Mouse (Mus musculus): ENCODE measurements around the gene Map3k4. TPM values are rescaled to one million over a fixed set of nuclear protein-coding genes. Genes with fewer than 3 reads are reported as not detected.

The Map3k4 gene
- polyA plus RNA-seq, 1 experiment from 2014 or later, result 31.5 TPM

GRCm38 (mm10) chr17:12221926-12222325, 96.7 kb downstream of the Map3k4 start:
- Histone ChIP-seq H3K36me3 (peaks cover 33% of the 10 kb centered on the region), H3K9ac (no peak overlapping the region)
- 49% methylated on average over 6 of the region's 6 CpGs for WGBS

GRCm38 (mm10) chr17:12216224-12216623, 102.4 kb downstream of the Map3k4 start:
- Histone ChIP-seq H3K27me3 (no peaks in the 10 kb centered on the region), H3K9me3 (replicated peaks) (no peaks in the 10 kb centered on the region), H3K4me1 (replicated peaks) (0 out of 2 replicates have a peak, but pooled peaks cover 2% of the 10 kb centered on the region), H3K27ac (no peak overlapping the region), H3K9ac (no peak overlapping the region), H3K4me3 (no peak overlapping the region), H3K4me2 (no peak overlapping the region), H3K36me3 (peaks cover 18% of the 10 kb centered on the region)
- WGBS, result 45% methylated on average over 6 of the region's 6 CpGs
- ATAC-seq (replicated peaks; ENCODE audit: insufficient number of reproducible peaks, insufficient read depth, low FRiP score, low read depth), result no peak

More at GRCm38 (mm10) chr17:12221926-12222325, 96.7 kb downstream of the Map3k4 start:
- Histone ChIP-seq H3K4me3 (no peak overlapping the region), H3K4me2 (no peak overlapping the region), H3K27me3 (no peaks in the 10 kb centered on the region), H3K27ac (no peak overlapping the region), H3K4me1 (replicated peaks) (no peaks in the 10 kb centered on the region), H3K9me3 (replicated peaks) (no peaks in the 10 kb centered on the region)
- no peak for ATAC-seq (replicated peaks; ENCODE audit: insufficient number of reproducible peaks, insufficient read depth, low FRiP score, low read depth)

- H3K4me3 ChIP-seq, result no peak overlapping the region
- H3K27me3 ChIP-seq, result no peaks in the 10 kb centered on the region
- no peak overlapping the region for H3K4me2 ChIP-seq
- 0 out of 2 replicates have a peak, but pooled peaks cover 2% of the 10 kb centered on the region for H3K4me1 ChIP-seq (replicated peaks)
- H3K9ac ChIP-seq, result no peak overlapping the region
- no peaks in the 10 kb centered on the region for H3K9me3 ChIP-seq (replicated peaks)
- whole genome bisulfite sequencing, result 84% methylated on average over 8 of the region's 8 CpGs
- ATAC-seq (replicated peaks; ENCODE audit: insufficient number of reproducible peaks, insufficient read depth, low FRiP score, low read depth), result no peak
- peaks cover 9% of the 10 kb centered on the region; the same call in 1 of the 2 replicates for H3K36me3 ChIP-seq
- H3K27ac ChIP-seq, result no peak overlapping the region
Observed at GRCm38 (mm10) chr17:12213430-12213829, 105.2 kb downstream of the Map3k4 start.

- ATAC-seq (replicated peaks; ENCODE audit: insufficient number of reproducible peaks, insufficient read depth, low FRiP score, low read depth), result no peak
- Histone ChIP-seq H3K27me3 (no peaks in the 10 kb centered on the region), H3K36me3 (peaks cover 3% of the 10 kb centered on the region; the same call in 1 of the 2 replicates), H3K4me2 (no peak overlapping the region), H3K27ac (no peak overlapping the region), H3K4me1 (replicated peaks) (0 out of 2 replicates have a peak, but pooled peaks cover 2% of the 10 kb centered on the region), H3K9me3 (replicated peaks) (no peaks in the 10 kb centered on the region), H3K9ac (no peak overlapping the region), H3K4me3 (no peak overlapping the region)
- 85% methylated on average over 6 of the region's 6 CpGs for WGBS
Observed at GRCm38 (mm10) chr17:12212341-12212740, 106.3 kb downstream of the Map3k4 start.

- Histone ChIP-seq H3K36me3 (no peaks in the 10 kb centered on the region), H3K4me3 (no peak overlapping the region), H3K4me1 (replicated peaks) (0 out of 2 replicates have a peak, but pooled peaks cover 5% of the 10 kb centered on the region), H3K27me3 (no peaks in the 10 kb centered on the region), H3K9me3 (replicated peaks) (no peaks in the 10 kb centered on the region), H3K27ac (no peak overlapping the region), H3K4me2 (no peak overlapping the region), H3K9ac (no peak overlapping the region)
- WGBS, result 84% methylated on average over 11 of the region's 11 CpGs
- ATAC-seq (replicated peaks; ENCODE audit: insufficient number of reproducible peaks, insufficient read depth, low FRiP score, low read depth), result no peak
Observed at GRCm38 (mm10) chr17:12211890-12212289, 106.7 kb downstream of the Map3k4 start.

GRCm38 (mm10) chr17:12210544-12211132, 108.0 kb downstream of the Map3k4 start:
- Histone ChIP-seq H3K27me3 (no peaks in the 10 kb centered on the region), H3K36me3 (no peaks in the 10 kb centered on the region), H3K4me2 (no peak overlapping the region), H3K9ac (no peak overlapping the region), H3K4me3 (no peak overlapping the region), H3K9me3 (replicated peaks) (no peaks in the 10 kb centered on the region), H3K27ac (no peak overlapping the region), H3K4me1 (replicated peaks) (peaks cover 13% of the 10 kb centered on the region)
- ATAC-seq (replicated peaks; ENCODE audit: insufficient number of reproducible peaks, insufficient read depth, low FRiP score, low read depth), result 0 out of 2 replicates have a peak, but pooled peaks have one; percentile 53
- 29% methylated on average over 8 of the region's 8 CpGs for WGBS

GRCm38 (mm10) chr17:12209481-12209880, 109.1 kb downstream of the Map3k4 start:
- WGBS, result 68% methylated on average over 4 of the region's 4 CpGs
- no peak overlapping the region for H3K27ac ChIP-seq
- H3K27me3 ChIP-seq, result no peaks in the 10 kb centered on the region

GRCm38 (mm10) chr17:12207022-12207548, 111.5 kb downstream of the Map3k4 start:
- Histone ChIP-seq H3K4me2 (no peak overlapping the region), H3K27ac (no peak overlapping the region), H3K4me1 (replicated peaks) (peaks cover 36% of the 10 kb centered on the region), H3K27me3 (no peaks in the 10 kb centered on the region), H3K9me3 (replicated peaks) (no peaks in the 10 kb centered on the region), H3K4me3 (no peak overlapping the region), H3K36me3 (no peaks in the 10 kb centered on the region), H3K9ac (no peak overlapping the region)
- ATAC-seq (replicated peaks; ENCODE audit: insufficient number of reproducible peaks, insufficient read depth, low FRiP score, low read depth), result no peak
- 44% methylated on average over 1 of the region's 1 CpGs for WGBS

More at GRCm38 (mm10) chr17:12209481-12209880, 109.1 kb downstream of the Map3k4 start:
- Histone ChIP-seq H3K4me1 (replicated peaks) (peaks cover 23% of the 10 kb centered on the region), H3K4me2 (no peak overlapping the region), H3K4me3 (no peak overlapping the region), H3K9me3 (replicated peaks) (no peaks in the 10 kb centered on the region), H3K9ac (no peak overlapping the region), H3K36me3 (no peaks in the 10 kb centered on the region)
- ATAC-seq (replicated peaks; ENCODE audit: insufficient number of reproducible peaks, insufficient read depth, low FRiP score, low read depth), result no peak

- no peak for ATAC-seq (replicated peaks; ENCODE audit: insufficient number of reproducible peaks, insufficient read depth, low FRiP score, low read depth)
- Histone ChIP-seq H3K36me3 (no peaks in the 10 kb centered on the region), H3K9me3 (replicated peaks) (no peaks in the 10 kb centered on the region), H3K27me3 (no peaks in the 10 kb centered on the region), H3K4me3 (no peak overlapping the region), H3K4me2 (no peak overlapping the region), H3K27ac (peak overlapping the region; percentile 22), H3K9ac (no peak overlapping the region), H3K4me1 (replicated peaks) (peaks cover 36% of the 10 kb centered on the region)
- WGBS, result 50% methylated on average over 3 of the region's 3 CpGs
Observed at GRCm38 (mm10) chr17:12206248-12206647, 112.3 kb downstream of the Map3k4 start.

- H3K4me2 ChIP-seq, result 0 out of 2 replicates have a peak overlapping the region, but pooled peaks have one; percentile 1
- no peak overlapping the region for H3K4me3 ChIP-seq
- H3K9me3 ChIP-seq (replicated peaks), result no peaks in the 10 kb centered on the region
- WGBS, result 10% methylated on average over 4 of the region's 4 CpGs
- H3K27ac ChIP-seq, result peak overlapping the region; percentile 22
- no peaks in the 10 kb centered on the region for H3K36me3 ChIP-seq
- H3K9ac ChIP-seq, result no peak overlapping the region
- ATAC-seq (replicated peaks; ENCODE audit: insufficient number of reproducible peaks, insufficient read depth, low FRiP score, low read depth), result peak; percentile 16; the same call in 1 of the 2 replicates
- H3K4me1 ChIP-seq (replicated peaks), result peaks cover 36% of the 10 kb centered on the region
- H3K27me3 ChIP-seq, result no peaks in the 10 kb centered on the region
Observed at GRCm38 (mm10) chr17:12205694-12206075, 112.9 kb downstream of the Map3k4 start.

- H3K27me3 ChIP-seq, result no peaks in the 10 kb centered on the region
- H3K9ac ChIP-seq, result no peak overlapping the region
- 0 out of 2 replicates have a peak overlapping the region, but pooled peaks have one; percentile 1 for H3K4me2 ChIP-seq
- no peaks in the 10 kb centered on the region for H3K36me3 ChIP-seq
- peak overlapping the region; percentile 22; the same call in 1 of the 2 replicates for H3K27ac ChIP-seq
- H3K4me1 ChIP-seq (replicated peaks), result peaks cover 36% of the 10 kb centered on the region
- no peak overlapping the region for H3K4me3 ChIP-seq
- ATAC-seq (replicated peaks; ENCODE audit: insufficient number of reproducible peaks, insufficient read depth, low FRiP score, low read depth), result peak; percentile 43; the same call in 1 of the 2 replicates
- 36% methylated on average over 10 of the region's 10 CpGs for WGBS
- H3K9me3 ChIP-seq (replicated peaks), result no peaks in the 10 kb centered on the region
Observed at GRCm38 (mm10) chr17:12205015-12205693, 113.4 kb downstream of the Map3k4 start.

All from heart, embryonic 15.5 days (tissue).